Mouse (Mus musculus) lung, postnatal 14 days (tissue): Measurements from ENCODE around the gene Rpp25l.
"Not testable (repeated sequence)": the region's sequence is repeated elsewhere in the genome, so short reads cannot be mapped to it uniquely, and the experiment has no call there.

ENCODE experiments used
- DNase-seq: peaks from one replicate; pipeline ENCODE4 v3.0.0; 2021

Gene Rpp25l

GRCm38 (mm10) chr4:41696452-41696851, 16.9 kb downstream of the Rpp25l start:
- not testable (repeated sequence) for DNase-seq

DNA sequence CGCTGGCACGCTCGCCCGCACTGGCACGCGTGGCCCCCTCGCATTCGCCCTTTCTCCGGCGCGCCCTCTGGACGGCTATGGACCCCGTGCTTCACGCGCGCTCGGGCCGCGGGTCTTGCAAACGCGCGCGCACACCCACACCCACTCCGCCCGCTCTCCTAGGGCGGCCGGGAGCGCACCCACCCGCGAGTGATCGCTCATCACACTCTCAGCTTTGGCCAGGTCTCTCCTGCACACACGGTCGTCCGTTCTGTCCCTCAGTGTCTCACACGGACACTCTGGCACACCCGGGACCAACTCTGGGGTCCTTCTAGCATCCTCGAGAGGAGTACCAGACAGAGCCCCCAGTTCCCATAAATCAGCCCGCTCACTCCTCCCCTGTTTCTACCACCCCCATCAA, 17.5 kb downstream of the Rpp25l start:
- not testable (repeated sequence) for DNase-seq

DNA sequence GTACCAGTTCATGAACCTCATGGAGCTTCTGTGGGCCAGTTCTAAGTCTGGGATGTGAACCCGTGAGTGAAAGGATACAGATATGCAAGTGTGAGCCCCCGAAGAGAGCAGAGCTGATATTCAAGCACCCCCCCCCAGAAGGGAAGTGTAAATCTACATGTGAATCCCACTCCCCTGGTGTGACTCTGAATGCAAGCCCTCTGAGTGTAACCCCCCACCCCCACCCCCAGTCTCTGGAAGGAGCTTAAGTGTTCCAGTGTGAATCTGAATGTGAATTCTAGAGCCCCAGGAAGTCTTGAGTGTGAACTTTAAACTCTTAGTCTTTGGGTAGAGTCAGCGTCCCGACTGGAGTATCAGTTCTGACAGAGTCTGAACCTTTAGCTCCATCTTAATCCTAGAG, 19.8 kb downstream of the Rpp25l start:
- not testable (repeated sequence) for DNase-seq

DNA sequence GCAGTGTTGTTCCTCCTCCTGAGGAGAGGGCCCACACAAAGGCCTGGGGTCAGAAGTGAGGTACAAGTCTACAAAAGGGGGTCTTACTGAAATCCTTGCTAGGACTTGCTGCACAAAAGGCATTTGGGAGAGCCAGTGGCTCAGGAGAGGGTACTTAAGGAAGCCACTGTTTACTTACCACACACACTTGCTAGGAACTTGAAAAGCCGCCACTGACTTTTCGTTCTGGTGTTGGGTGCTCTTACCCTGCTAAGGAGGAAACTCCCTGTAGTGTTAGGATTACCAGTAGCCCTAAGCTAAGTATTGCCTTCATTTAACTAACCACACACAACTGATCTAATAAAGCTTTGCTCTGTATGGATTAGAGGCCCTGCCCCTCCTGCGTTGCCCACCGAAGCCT, 23.3 kb downstream of the Rpp25l start:
- DNase-seq, result not testable (repeated sequence)

DNA sequence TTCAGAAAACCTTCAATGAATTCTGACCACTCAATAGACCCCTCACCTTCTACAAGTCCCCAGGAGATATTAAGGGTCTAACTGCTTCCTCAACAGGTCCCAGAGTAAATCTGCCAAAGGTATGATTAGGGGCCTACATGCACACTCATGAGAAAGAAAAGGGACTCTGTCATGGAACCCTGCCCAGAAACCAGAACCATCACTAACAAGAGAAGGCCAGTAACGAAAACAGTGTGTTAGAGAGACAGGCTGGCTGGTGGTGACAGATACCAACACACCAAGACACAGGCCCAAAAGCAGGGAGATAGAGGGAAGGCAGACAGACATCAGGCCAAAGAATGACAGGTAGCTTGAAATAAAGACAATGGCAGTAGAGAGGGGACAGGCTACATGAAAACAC, 24.8 kb downstream of the Rpp25l start:
- not testable (repeated sequence) for DNase-seq

- DNase-seq, result not testable (repeated sequence)
Measured at GRCm38 (mm10) chr4:41685882-41686492, 27.3 kb downstream of the Rpp25l start.

DNA sequence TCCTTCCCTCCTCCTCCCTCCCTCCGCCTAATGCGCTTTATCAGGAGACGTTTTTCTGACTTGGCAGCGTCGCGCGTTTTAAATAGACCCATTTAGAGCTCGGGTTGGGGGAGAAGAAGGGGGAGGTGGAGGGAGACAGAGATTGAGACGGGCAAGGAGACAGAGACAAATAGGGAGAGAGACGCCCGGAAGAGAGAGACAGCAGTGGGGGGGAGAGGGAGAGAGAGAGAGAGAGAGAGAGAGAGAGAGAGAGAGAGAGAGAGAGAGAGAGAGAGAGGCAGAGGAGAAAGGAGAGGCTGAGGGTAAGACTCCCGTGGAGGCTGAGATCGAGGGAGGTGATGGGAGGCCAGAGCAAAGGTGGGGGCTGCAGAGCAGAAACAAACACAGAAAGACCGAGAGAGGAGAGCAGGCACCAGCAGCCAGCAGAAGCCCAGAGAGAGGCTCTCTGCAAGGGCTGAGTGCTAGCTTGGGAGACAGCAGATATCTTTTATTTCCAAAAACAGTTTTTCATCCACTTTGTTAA, 28.3 kb downstream of the Rpp25l start:
- DNase-seq, result not testable (repeated sequence)

DNA sequence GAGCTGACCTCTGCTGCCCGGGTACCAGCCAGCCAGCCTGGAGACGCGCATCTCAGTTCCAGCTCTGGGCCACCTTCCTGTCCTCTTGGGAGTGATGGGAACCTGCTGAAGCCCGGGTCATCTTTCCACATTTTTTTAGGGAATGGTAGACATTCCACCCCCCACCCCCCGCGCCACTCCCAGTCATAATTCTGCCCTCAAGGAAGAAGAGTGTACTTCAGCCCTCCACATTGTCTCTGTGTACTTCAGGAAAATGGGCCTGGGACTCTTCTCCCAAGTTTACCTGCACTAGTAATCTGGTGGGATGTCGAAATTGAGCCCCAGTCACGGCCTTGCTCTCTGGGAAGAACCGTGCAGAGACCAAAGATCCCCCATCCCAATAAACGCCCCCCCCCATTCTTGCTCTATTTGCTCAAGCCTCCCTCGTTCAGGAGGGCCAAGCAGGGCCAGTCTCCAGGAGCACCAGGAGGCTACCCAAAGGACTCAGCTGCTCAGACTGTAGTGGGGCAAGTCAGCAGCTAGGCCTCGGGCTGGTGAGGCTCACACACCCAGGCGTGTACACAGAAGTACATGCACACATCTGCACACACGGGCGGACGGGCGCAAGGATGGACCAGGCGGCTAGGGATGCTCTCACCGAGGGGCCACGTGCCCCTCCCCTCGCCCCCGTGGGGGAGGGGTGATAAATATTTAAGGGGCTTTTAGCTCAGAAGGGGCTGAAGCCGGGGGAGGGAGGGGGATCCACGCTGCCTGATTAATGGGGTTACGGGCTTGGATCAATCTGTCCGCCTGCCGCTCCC, 29.0 kb downstream of the Rpp25l start:
- DNase-seq, result not testable (repeated sequence)

DNA sequence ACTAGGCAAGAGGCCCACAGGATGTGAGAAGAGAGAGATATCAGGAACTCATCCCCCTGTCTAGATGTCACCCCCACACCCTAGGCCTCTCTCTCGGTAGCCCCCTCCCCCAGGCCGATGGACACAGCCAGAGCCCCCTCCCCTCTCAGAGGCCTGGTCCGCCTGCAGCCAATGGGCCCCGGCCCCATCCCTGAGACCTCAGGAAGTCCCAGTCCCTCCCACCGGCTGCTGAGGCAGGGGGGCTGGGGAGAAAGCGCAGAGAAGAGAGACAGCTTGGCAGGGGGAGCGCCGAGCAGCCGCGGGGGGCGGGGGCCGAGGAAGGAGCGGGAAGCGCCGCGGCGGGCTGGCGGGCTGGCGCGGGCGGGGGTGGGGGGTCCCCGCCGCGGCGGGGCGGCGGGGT, 30.0 kb downstream of the Rpp25l start:
- not testable (repeated sequence) for DNase-seq

DNA sequence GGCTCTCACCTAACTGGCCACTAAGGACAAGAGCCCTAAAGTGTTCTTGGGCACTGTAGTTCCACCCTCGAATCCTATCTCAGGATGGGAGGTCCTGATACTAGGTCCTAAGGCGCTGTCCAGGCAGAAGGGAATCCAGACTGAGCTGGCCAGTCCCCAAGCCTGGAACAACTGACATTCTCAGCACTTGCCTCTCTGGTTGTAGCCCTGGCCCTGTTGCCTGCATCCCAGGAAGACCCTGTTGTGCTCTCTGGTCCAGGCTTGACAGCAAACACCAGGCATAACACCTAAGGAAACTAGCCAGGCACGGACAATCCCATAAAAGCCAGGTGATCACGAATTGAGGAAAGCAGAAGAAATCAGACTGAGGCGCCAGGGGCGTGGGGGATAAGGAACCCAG, 30.5 kb downstream of the Rpp25l start:
- no peak for DNase-seq

- no peak for DNase-seq
Measured at GRCm38 (mm10) chr4:41681947-41682346, 31.4 kb downstream of the Rpp25l start.

GRCm38 (mm10) chr4:41681176-41681575, 32.2 kb downstream of the Rpp25l start:
- DNase-seq, result no peak

DNA sequence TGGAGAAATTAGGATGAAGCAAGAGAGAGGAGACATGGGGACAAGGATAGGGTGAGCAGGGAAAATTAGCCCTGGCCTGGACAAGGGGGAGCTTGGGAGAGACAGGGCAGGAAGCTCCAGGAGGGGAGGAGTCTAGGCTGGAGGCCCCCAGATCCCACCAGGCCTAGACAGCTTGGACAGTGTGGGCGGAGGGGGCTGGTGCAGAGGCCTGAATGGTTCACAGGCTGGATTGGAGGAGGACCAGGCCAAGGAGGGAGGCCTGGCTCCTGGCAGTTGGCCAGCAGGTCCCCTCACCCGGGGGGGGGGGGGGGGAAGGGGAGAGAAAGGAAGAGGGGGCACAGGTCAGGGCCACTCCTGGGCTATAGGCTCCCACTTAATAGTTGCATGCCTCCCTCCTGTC, 34.0 kb downstream of the Rpp25l start:
- no peak for DNase-seq

DNA sequence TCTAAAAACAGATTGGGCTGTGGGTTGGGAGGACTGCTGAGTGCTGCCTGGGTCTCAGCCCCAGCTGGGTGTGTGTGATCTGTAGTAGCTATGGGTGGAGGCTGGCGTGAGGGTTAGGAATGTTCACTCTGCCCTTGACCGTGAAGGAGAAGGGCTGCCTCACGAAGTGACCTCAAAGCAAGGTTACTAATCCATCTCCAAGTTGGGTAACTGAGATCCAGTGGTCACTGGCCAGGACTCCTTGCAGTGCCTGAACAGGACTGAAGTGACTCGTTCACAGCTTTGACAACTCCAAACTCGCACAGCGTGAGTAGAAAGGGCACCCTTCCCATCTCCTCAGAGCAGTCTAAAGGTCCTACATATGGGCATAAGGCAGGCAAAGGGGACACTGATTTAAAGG, 34.5 kb downstream of the Rpp25l start:
- no peak for DNase-seq

GRCm38 (mm10) chr4:41677006-41677629, 36.2 kb downstream of the Rpp25l start:
- peak; percentile 33 for DNase-seq

DNA sequence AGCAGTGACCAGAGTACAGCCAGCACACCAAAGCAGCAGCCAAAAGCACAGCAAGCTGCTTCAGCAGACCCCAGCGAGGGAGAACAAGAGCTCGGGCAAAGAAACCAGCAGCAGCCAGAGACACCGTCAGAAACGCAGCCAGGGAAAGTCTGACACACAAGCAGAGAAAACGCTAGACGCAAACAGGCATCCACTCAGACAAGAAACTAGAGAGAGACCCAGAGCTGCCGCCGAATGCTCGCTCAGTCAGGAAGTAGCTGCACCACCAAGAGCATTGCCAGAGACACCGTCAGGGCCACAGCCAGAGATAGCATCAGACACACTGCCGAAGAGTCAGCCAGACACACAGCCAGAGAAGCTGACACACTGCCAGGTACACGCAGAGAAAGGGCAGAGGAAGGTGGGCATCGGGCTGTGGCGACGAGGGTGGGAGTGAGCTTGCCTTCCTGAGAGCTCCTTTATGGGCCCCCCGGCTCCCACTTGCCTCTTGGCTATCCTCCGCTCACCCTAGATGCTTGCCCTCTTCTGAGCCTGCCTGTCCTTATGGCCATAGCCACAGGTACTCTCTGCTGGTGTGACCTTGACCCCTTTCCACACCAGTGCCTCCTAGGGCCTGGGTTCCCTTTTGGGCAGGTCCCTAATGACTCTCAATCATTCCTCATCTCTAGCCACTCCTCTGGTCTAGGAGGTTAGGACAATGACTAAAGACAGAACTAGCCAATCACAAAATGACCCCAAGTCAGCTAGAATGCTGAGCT, 36.9 kb downstream of the Rpp25l start:
- no peak for DNase-seq

GRCm38 (mm10) chr4:41673186-41673585, 40.1 kb downstream of the Rpp25l start:
- DNase-seq, result no peak

- DNase-seq, result no peak
Measured at GRCm38 (mm10) chr4:41672522-41672963, 40.8 kb downstream of the Rpp25l start.

DNA sequence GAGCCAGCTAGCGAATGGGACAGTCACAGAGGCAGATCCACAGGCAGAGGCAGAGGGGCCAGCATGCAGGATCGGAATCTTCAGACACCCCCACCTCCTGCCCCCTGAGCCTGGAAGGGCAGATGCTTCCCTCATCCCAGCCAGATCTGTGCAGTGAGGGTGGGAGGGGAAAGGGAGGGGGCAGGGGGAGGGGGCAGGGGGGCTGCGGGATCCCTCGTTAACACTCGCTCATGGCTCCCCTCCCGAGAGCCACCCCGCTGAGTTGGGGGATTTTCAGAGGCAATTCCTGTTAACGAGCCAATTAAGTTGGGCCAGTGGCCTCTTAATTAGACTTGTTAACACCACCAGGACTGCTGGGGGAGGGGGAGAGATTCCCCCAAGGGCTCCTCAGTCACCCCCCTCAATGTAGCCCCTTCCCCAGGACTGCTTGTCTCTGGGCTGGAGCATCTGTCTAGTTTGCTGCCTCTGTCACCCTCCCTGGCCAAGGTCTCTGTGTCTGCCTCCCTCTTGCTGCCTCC, 41.3 kb downstream of the Rpp25l start:
- no peak for DNase-seq

DNA sequence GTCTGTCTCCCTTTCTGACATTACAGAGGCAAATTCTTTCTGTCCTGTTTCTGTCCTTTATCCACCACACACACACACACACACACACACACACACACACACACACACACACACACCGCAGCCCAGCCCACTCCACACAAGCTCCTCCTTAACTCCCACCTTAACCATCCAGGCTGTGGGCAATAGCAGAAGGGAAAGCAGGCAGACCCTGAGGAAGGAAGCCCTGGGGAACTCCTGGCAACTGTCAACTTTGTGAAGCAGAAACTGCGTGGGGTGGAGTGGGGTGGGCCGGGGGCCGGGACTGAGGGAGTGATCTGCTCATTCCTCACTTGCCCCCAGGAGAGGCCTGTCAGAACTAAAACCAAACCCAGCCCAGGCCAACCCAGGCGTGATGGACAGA, 41.8 kb downstream of the Rpp25l start:
- DNase-seq, result no peak

DNA sequence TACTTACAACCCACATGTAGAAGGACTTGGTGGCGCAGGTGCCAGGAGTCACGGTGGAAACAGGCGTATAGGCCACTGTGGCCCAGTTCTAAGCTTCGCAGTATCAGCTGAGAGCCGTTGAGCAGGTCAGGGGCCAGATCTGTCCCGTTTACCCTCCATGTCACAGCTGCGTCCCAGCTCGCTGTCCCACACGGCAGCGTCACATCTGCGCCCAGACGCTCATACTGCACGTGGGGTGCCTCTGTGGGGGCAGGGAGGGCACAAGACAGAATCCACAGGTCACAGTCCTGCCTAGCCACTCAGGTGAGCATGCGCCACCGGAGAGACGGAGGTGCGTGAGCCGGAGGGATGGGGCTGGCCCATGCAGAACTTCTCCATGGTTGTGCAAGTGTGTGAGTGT, 42.5 kb downstream of the Rpp25l start:
- no peak for DNase-seq

DNA sequence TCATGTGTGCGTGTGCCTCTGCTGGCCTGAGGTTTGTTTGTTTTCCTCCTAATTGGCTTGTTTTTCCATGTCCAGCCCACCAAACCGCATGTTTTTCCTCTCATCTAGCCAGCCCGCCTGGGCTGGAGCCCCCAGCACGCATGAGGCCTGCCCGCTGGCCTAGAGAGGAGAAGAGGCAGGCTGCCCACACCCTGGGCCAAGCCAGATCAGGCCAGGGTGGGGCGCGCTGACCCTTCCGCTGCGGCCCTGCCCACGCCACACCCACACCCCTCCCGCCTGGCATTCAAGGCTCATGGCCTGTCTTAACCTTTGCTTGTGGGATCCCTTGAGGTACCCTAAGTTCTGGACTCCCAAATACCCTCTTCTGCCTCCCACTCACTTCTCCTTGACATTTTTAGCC, 46.7 kb downstream of the Rpp25l start:
- DNase-seq, result no peak
